Mouse (Mus musculus) ES-E14 (cell line): ENCODE data around the gene Rpl10-ps3. TPM values are rescaled to one million over a fixed set of nuclear protein-coding genes. Genes with fewer than 3 reads are reported as not detected.

Experiments
- DNase-seq: peaks from one replicate; pipeline ENCODE4 v3.0.0-alpha.2; 2013; ENCODE audit warnings: low read depth, low spot score
- H3K27ac ChIP-seq: 2 replicates; pipeline ENCODE4 v1.5.1; 2012; ENCODE audit warnings: low read depth, mild to moderate bottlenecking, low read length, moderate library complexity, mixed read lengths; ENCODE audit not compliant: poor library complexity, insufficient read depth, severe bottlenecking
- H3K36me3 ChIP-seq: 2 replicates; pipeline ENCODE4 v1.6.1; 2012; ENCODE audit warnings: mild to moderate bottlenecking, low read length, moderate library complexity, mixed read lengths; ENCODE audit not compliant: control insufficient read depth, poor library complexity, insufficient read depth, severe bottlenecking
- H3K4me1 ChIP-seq, 2 experiments: fragments of 150-350 bp in 1 of 2; sonication (generic) in 1 of 2; 2 replicates each; pipeline ENCODE4 v1.6.1; 2012; ENCODE audit warnings: low read length in 2 of 2, mild to moderate bottlenecking in 1 of 2, mixed read lengths in 1 of 2; ENCODE audit not compliant: control insufficient read depth in 2 of 2, insufficient read depth in 2 of 2, poor library complexity in 1 of 2
- H3K4me3 ChIP-seq, 2 experiments: fragments of 150-350 bp in 1 of 2; sonication (generic) in 1 of 2; 2 replicates each; pipeline ENCODE4 v1.5.1; 2012; ENCODE audit warnings: low read length in 2 of 2, low read depth in 1 of 2, mild to moderate bottlenecking in 1 of 2, mixed read lengths in 1 of 2; ENCODE audit not compliant: insufficient read depth in 1 of 2, poor library complexity in 1 of 2, severe bottlenecking in 1 of 2
- H3K9ac ChIP-seq: 2 replicates; pipeline ENCODE4 v1.6.1; 2012; ENCODE audit warnings: low read depth, mild to moderate bottlenecking, low read length, mixed read lengths; ENCODE audit not compliant: poor library complexity, insufficient read depth, severe bottlenecking
- H3K9me3 ChIP-seq: fragments of 150-350 bp; sonication (generic); 2 replicates; pipeline ENCODE4 v1.6.1; 2012; ENCODE audit warnings: low read depth, mild to moderate bottlenecking, low read length; ENCODE audit not compliant: control insufficient read depth, insufficient read depth
- CHD2 ChIP-seq: IDR thresholded peaks from 2 replicates; pipeline ENCODE4 v1.6.1; 2014; ENCODE audit warnings: mild to moderate bottlenecking, low read depth, low read length, inconsistent platforms
- HCFC1 ChIP-seq: IDR thresholded peaks from 2 replicates; pipeline ENCODE4 v1.6.1; 2012; ENCODE audit warnings: low read length, inconsistent platforms, borderline replicate concordance; ENCODE audit not compliant: insufficient read depth
- MAFK ChIP-seq: IDR thresholded peaks from 2 replicates; pipeline ENCODE4 v1.6.1; 2014; ENCODE audit warnings: mild to moderate bottlenecking, low read depth, low read length, inconsistent platforms; ENCODE audit not compliant: insufficient read depth
- ZC3H11A ChIP-seq: IDR thresholded peaks from 2 replicates; pipeline ENCODE4 v1.6.1; 2012; ENCODE audit warnings: low read depth, mild to moderate bottlenecking, inconsistent platforms, low read length, borderline replicate concordance
- ZNF384 ChIP-seq: IDR thresholded peaks from 2 replicates; pipeline ENCODE4 v1.6.1; 2012; ENCODE audit warnings: low read depth, low read length, inconsistent platforms
- in situ Hi-C, 2 experiments: fragments of 600-800 bp; cut with MboI; formaldehyde crosslinking; loops; one replicate each; pipeline ENCODE4 v1.15.1; 2025; ENCODE audit warnings: low sequenced_read_pairs in 2 of 2, inconsistent platforms in 1 of 2; ENCODE audit not compliant: unreplicated experiment in 2 of 2
- total RNA-seq: library from RNA; depleted of rRNA; stranded (reverse); fragments of 300-350 nt; gene quantifications from 2 replicates; pipeline ENCODE4 v1.2.3, GENCODE M21; 2012

Gene Rpl10-ps3
- total RNA-seq, 1 experiment, result 239 TPM

GRCm38 (mm10) chr9:50365059-50365780, 20.5 kb upstream of the Rpl10-ps3 start:
- Histone ChIP-seq H3K4me3 (no peak overlapping the region), H3K27ac (no peak overlapping the region), H3K9ac (no peak overlapping the region), H3K4me1 (no peaks in the 10 kb centered on the region), H3K36me3 (no peaks in the 10 kb centered on the region), H3K9me3 (no peaks in the 10 kb centered on the region)
- DNase-seq, result no peak
- TF ChIP-seq MAFK, result no peak
- no peak for TF ChIP-seq ZNF384
- TF ChIP-seq CHD2, result no peak
- no peak for TF ChIP-seq ZC3H11A
- in situ Hi-C loops, result no loop called here

GRCm38 (mm10) chr9:50363962-50364361, 19.2 kb upstream of the Rpl10-ps3 start:
- H3K4me1 ChIP-seq, result no peaks in the 10 kb centered on the region
- no peak for DNase-seq
- H3K9me3 ChIP-seq, result no peaks in the 10 kb centered on the region
- no peaks in the 10 kb centered on the region for H3K36me3 ChIP-seq
- no peak overlapping the region for H3K9ac ChIP-seq
- no peak overlapping the region for H3K27ac ChIP-seq
- in situ Hi-C loops, result no loop called here
- no peak for TF ChIP-seq ZC3H11A
- TF ChIP-seq HCFC1, result no peak
- TF ChIP-seq ZNF384, result no peak
- TF ChIP-seq MAFK, result no peak
- TF ChIP-seq CHD2, result no peak
- H3K4me3 ChIP-seq, result no peak overlapping the region

GRCm38 (mm10) chr9:50363259-50363658, 18.5 kb upstream of the Rpl10-ps3 start:
- H3K36me3 ChIP-seq, result no peaks in the 10 kb centered on the region
- H3K4me1 ChIP-seq, result no peaks in the 10 kb centered on the region
- in situ Hi-C loops, result no loop called here
- TF ChIP-seq ZC3H11A, result no peak
- TF ChIP-seq CHD2, result no peak
- no peak for TF ChIP-seq MAFK
- no peak for TF ChIP-seq HCFC1
- no peak for TF ChIP-seq ZNF384
- no peaks in the 10 kb centered on the region for H3K9me3 ChIP-seq
- no peak overlapping the region for H3K4me3 ChIP-seq
- H3K27ac ChIP-seq, result no peak overlapping the region
- no peak for DNase-seq
- no peak overlapping the region for H3K9ac ChIP-seq

- H3K27ac ChIP-seq, result no peak overlapping the region
- H3K36me3 ChIP-seq, result no peaks in the 10 kb centered on the region
- no peak for DNase-seq
- TF ChIP-seq HCFC1 (no peak), MAFK (no peak), CHD2 (no peak), ZNF384 (no peak), ZC3H11A (no peak)
- no peaks in the 10 kb centered on the region for H3K4me1 ChIP-seq
- no peak overlapping the region for H3K9ac ChIP-seq
- no peaks in the 10 kb centered on the region for H3K9me3 ChIP-seq
- in situ Hi-C loops, result no loop called here
- no peak overlapping the region for H3K4me3 ChIP-seq
These were observed 17.8 kb upstream of the Rpl10-ps3 start for GRCm38 (mm10) chr9:50362556-50362955.
